Mouse (Mus musculus): ENCODE data around the gene Rbbp7. TPM values are rescaled to one million over a fixed set of nuclear protein-coding genes. Genes with fewer than 3 reads are reported as not detected.

Gene Rbbp7
- 233 and 235 TPM in 2 replicates for polyA plus RNA-seq (2015; fragmentation: Nextera tagmentation; extraction: Ambion mirVana)

DNA sequence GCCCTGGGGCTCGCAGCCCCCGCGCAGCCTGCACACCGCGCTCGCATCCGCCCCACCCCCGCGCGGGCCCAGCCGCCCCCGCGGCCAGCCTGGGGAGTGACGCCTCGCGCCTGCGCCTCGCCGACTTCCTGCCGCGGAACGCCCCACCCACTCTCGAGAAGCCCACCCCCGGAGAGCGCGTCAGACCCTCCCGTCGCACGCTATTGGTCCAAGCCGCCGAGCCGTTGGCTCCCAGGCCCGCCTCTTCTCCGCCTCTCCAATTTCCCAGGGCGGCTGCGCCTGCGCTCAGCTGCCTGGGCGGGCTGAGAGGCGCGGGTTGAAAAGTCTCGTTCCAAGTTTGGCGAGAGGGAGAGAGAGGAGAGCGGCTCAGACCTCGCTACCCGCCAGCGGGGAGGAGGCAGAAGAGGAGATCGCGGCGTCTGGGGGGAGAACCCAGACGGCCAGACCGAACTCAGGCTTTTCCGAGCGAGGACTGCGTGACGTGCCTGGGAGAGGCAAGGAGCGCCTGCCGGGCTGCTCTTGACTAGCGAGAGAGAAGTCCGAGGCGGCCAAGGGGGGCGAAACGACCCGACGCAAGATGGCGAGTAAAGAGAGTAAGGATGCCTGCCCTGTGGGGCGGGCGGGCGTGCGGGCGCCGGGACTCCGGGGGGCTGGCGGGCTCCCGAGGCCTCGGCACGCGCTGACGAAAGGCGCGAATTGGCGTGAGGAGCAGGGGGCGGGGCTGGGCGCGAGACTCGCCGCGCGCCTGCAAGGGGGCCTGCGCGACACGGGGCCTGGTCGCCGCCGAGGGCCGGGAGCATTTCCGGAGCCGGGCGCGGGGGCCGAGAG, at the start of gene Rbbp7:
Gene Rbbp7 (plus strand): TSS at position 288 of the 828 bp plus-strand sequence.
- H3K4me1 ChIP-seq (replicated peaks; ENCODE audit: control insufficient read depth, insufficient read depth, low read length): no peaks in the 10 kb centered on the region
- H3K27me3 ChIP-seq (replicated peaks; ENCODE audit: control insufficient read depth, insufficient read depth, low read length): no peaks in the 10 kb centered on the region
- H3K4me2 ChIP-seq (replicated peaks; ENCODE audit: low read depth): peak within 1 kb of the TSS; percentile 63
- peak within 1 kb of the TSS; percentile 92 for H3K27ac ChIP-seq (ENCODE audit: low read depth, low read length)
- no peak for TF ChIP-seq CTCF (IDR thresholded peaks at IDR 0.05; ENCODE audit: low read depth)
- H3K4me3 ChIP-seq (ENCODE audit: low read depth, low read length): peak within 1 kb of the TSS; percentile 50
- peak; percentile 95 for ATAC-seq
- WGBS: 20% methylated on average over 76 of the region's 100 CpGs
- H3K36me3 ChIP-seq (ENCODE audit: control insufficient read depth, insufficient read depth): no peaks in the 10 kb centered on the region
- H3K9ac ChIP-seq (ENCODE audit: low read depth, low read length): peak within 1 kb of the TSS; percentile 61
- no peaks in the 10 kb centered on the region for H3K9me3 ChIP-seq (ENCODE audit: control insufficient read depth)

- Histone ChIP-seq H3K9me3 (ENCODE audit: control insufficient read depth) (no peaks in the 10 kb centered on the region), H3K9ac (ENCODE audit: low read depth, low read length) (no peak overlapping the region), H3K36me3 (ENCODE audit: control insufficient read depth, insufficient read depth) (no peaks in the 10 kb centered on the region), H3K4me2 (replicated peaks; ENCODE audit: low read depth) (no peak overlapping the region), H3K4me3 (ENCODE audit: low read depth, low read length) (no peak overlapping the region), H3K27ac (ENCODE audit: low read depth, low read length) (no peak overlapping the region), H3K27me3 (replicated peaks; ENCODE audit: control insufficient read depth, insufficient read depth, low read length) (no peaks in the 10 kb centered on the region), H3K4me1 (replicated peaks; ENCODE audit: control insufficient read depth, insufficient read depth, low read length) (no peaks in the 10 kb centered on the region)
- 36% methylated on average over 5 of the region's 5 CpGs for WGBS
- TF ChIP-seq CTCF (IDR thresholded peaks at IDR 0.05; ENCODE audit: low read depth): peak; percentile 69
- ATAC-seq: no peak
Observed at GRCm38 (mm10) chrX:162717837-162718236, 42.4 kb upstream of the Rbbp7 start.

DNA sequence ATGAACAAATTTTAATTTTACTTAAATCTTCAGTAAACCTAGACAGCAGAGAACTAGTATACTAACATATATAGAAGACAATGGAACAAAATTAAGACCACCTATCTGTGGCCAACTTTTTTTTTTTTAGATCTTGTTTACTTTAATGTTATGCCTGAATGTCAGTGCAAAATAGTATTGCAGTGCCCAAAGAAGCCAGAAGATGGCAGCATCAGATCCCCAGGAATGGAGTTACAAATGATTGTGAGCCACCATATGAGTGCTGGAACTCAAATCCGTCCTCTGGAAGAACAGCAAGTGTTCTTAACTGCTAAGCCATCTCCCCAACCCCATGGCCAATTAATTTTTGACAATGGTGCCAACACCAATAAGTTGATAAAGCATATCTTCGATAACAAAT, 40.6 kb upstream of the Rbbp7 start:
- no peak overlapping the region for H3K9ac ChIP-seq (ENCODE audit: low read depth, low read length)
- peak; percentile 76 for TF ChIP-seq CTCF (IDR thresholded peaks at IDR 0.05; ENCODE audit: low read depth)

DNA sequence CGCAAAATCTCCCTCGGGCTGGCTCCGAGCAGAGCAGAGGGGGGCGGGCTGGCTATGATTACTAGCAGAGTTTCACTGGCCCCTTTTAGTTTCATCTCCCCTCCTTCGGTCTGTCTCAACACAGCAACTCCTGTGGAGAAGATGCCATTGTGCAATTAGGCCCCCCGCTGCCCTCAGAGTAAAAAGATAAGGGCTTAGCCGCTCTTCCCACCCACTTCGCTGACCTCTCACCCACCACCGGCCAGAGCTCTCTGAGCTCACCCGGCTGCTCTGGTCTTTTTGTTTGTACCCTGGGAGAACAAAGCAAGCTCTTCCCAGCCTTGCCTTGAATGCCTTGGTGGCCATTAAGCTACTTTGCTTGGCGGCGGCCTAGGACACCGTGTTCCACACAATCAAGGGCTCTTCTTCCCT, 32.8 kb upstream of the Rbbp7 start:
- ATAC-seq: no peak
- TF ChIP-seq CTCF (IDR thresholded peaks at IDR 0.05; ENCODE audit: low read depth): no peak
- H3K36me3 ChIP-seq (ENCODE audit: control insufficient read depth, insufficient read depth): no peaks in the 10 kb centered on the region
- no peak overlapping the region for H3K4me2 ChIP-seq (replicated peaks; ENCODE audit: low read depth)
- no peak overlapping the region for H3K27ac ChIP-seq (ENCODE audit: low read depth, low read length)
- 47% methylated on average over 13 of the region's 13 CpGs for WGBS
- H3K9ac ChIP-seq (ENCODE audit: low read depth, low read length): no peak overlapping the region
- no peaks in the 10 kb centered on the region for H3K9me3 ChIP-seq (ENCODE audit: control insufficient read depth)
- H3K27me3 ChIP-seq (replicated peaks; ENCODE audit: control insufficient read depth, insufficient read depth, low read length): no peaks in the 10 kb centered on the region
- H3K4me1 ChIP-seq (replicated peaks; ENCODE audit: control insufficient read depth, insufficient read depth, low read length): no peaks in the 10 kb centered on the region
- H3K4me3 ChIP-seq (ENCODE audit: low read depth, low read length): no peak overlapping the region

More for the DNA sequence above, 40.6 kb upstream of the Rbbp7 start:
- Histone ChIP-seq H3K4me1 (replicated peaks; ENCODE audit: control insufficient read depth, insufficient read depth, low read length) (no peaks in the 10 kb centered on the region), H3K27ac (ENCODE audit: low read depth, low read length) (no peak overlapping the region), H3K27me3 (replicated peaks; ENCODE audit: control insufficient read depth, insufficient read depth, low read length) (no peaks in the 10 kb centered on the region), H3K4me2 (replicated peaks; ENCODE audit: low read depth) (no peak overlapping the region), H3K4me3 (ENCODE audit: low read depth, low read length) (no peak overlapping the region), H3K36me3 (ENCODE audit: control insufficient read depth, insufficient read depth) (no peaks in the 10 kb centered on the region), H3K9me3 (ENCODE audit: control insufficient read depth) (no peaks in the 10 kb centered on the region)
- ATAC-seq: no peak
- 54% methylated on average over 2 of the region's 2 CpGs for WGBS

- no peak overlapping the region for H3K27ac ChIP-seq (ENCODE audit: low read depth, low read length)
- no peak overlapping the region for H3K4me2 ChIP-seq (replicated peaks; ENCODE audit: low read depth)
- no peaks in the 10 kb centered on the region for H3K36me3 ChIP-seq (ENCODE audit: control insufficient read depth, insufficient read depth)
- H3K9me3 ChIP-seq (ENCODE audit: control insufficient read depth): no peaks in the 10 kb centered on the region
- WGBS: 54% methylated on average over 9 of the region's 9 CpGs
- H3K27me3 ChIP-seq (replicated peaks; ENCODE audit: control insufficient read depth, insufficient read depth, low read length): no peaks in the 10 kb centered on the region
- TF ChIP-seq CTCF (IDR thresholded peaks at IDR 0.05; ENCODE audit: low read depth): no peak
- ATAC-seq: no peak
- no peak overlapping the region for H3K4me3 ChIP-seq (ENCODE audit: low read depth, low read length)
- H3K4me1 ChIP-seq (replicated peaks; ENCODE audit: control insufficient read depth, insufficient read depth, low read length): no peaks in the 10 kb centered on the region
- no peak overlapping the region for H3K9ac ChIP-seq (ENCODE audit: low read depth, low read length)
Observed at GRCm38 (mm10) chrX:162727795-162728194, 32.4 kb upstream of the Rbbp7 start.

DNA sequence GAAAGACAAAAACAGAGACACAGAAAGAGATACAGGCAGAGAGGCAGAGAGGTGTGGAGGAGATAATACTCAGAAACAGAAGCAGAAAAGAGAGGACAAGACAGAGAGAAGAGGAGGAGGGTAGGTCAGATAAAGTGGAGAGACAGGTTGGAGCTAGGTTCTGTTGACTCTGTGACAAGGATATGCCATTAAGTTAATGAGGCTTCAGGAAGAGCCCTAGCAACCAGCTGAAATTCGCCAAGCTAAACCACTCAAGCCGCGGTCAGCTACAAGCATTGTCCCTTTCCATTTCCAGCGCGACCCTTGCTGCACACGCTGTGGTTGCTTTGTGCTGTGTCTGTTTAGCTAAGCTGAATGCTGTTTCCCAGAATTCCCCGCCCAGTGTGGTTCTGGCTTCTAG, 32.0 kb upstream of the Rbbp7 start:
- Histone ChIP-seq H3K9ac (ENCODE audit: low read depth, low read length) (no peak overlapping the region), H3K27me3 (replicated peaks; ENCODE audit: control insufficient read depth, insufficient read depth, low read length) (no peaks in the 10 kb centered on the region), H3K4me2 (replicated peaks; ENCODE audit: low read depth) (no peak overlapping the region), H3K4me1 (replicated peaks; ENCODE audit: control insufficient read depth, insufficient read depth, low read length) (no peaks in the 10 kb centered on the region), H3K27ac (ENCODE audit: low read depth, low read length) (no peak overlapping the region), H3K4me3 (ENCODE audit: low read depth, low read length) (no peak overlapping the region), H3K36me3 (ENCODE audit: control insufficient read depth, insufficient read depth) (no peaks in the 10 kb centered on the region), H3K9me3 (ENCODE audit: control insufficient read depth) (no peaks in the 10 kb centered on the region)
- ATAC-seq: no peak
- WGBS: 37% methylated on average over 7 of the region's 7 CpGs
- no peak for TF ChIP-seq CTCF (IDR thresholded peaks at IDR 0.05; ENCODE audit: low read depth)

All from intestine, postnatal 0 days (tissue).